Mouse (Mus musculus): ENCODE measurements around the gene Rab34. TPM values are rescaled to one million over a fixed set of nuclear protein-coding genes. Genes with fewer than 3 reads are reported as not detected.

Rab34 gene
- polyA plus RNA-seq, 1 experiment from 2014 or later, result 59.0 TPM

- TF ChIP-seq EP300 (optimal IDR thresholded peaks at IDR 0.05) (no peak), CTCF (IDR thresholded peaks at IDR 0.05; ENCODE audit: low read depth) (no peak)
- Histone ChIP-seq H3K36me3 (ENCODE audit: control insufficient read depth, insufficient read depth, low read length) (peaks cover 17% of the 10 kb centered on the region), H3K4me3 (ENCODE audit: low read depth, low read length) (no peak overlapping the region), H3K27ac (replicated peaks) (peak overlapping the region; percentile 9; the same call in 1 of the 2 replicates), H3K27me3 (ENCODE audit: control insufficient read depth, insufficient read depth, low read length) (no peaks in the 10 kb centered on the region), H3K4me2 (replicated peaks; ENCODE audit: low read depth) (peak overlapping the region; percentile 89; the same call in 1 of the 2 replicates), H3K4me1 (replicated peaks; ENCODE audit: control insufficient read depth, insufficient read depth) (peaks cover 8% of the 10 kb centered on the region), H3K9ac (ENCODE audit: low read length) (0 out of 2 replicates have a peak overlapping the region, but pooled peaks have one; percentile 93), H3K9me3 (ENCODE audit: control insufficient read depth, low read length) (no peaks in the 10 kb centered on the region)
- WGBS, result 41% methylated on average over 6 of the region's 6 CpGs
- ATAC-seq (ENCODE audit: low FRiP score, low TSS enrichment) (no peak), DNase-seq (ENCODE audit: low spot score) (peak; percentile 32)
These were observed 25.7 kb upstream of the Rab34 start for GRCm38 (mm10) chr11:78162504-78162903.

DNA sequence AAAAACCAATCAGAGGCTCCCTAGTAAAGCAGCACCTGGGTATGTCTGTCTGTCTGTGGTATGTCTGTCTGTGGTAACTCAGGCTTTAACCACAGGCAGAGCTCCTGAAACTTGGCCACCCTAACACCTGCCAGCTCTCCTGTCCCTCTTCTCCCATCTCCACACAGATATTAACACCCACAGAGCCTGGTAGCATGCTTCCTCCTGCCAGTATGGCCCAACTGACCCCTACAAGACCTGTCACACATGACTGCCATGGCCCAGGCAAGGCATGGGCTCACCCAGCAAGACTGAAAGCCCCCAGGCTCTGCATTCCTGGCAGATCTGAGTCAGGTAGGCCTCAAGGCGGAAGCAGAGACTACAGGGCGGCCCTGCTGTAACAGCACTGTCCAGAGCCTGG is 25.2 kb upstream of the Rab34 start:
- TF ChIP-seq CTCF (IDR thresholded peaks at IDR 0.05; ENCODE audit: low read depth), result no peak
- TF ChIP-seq EP300 (optimal IDR thresholded peaks at IDR 0.05), result no peak
- H3K36me3 ChIP-seq (ENCODE audit: control insufficient read depth, insufficient read depth, low read length), result peaks cover 17% of the 10 kb centered on the region

GRCm38 (mm10) chr11:78163681-78164603 is 24.3 kb upstream of the Rab34 start:
- TF ChIP-seq EP300 (optimal IDR thresholded peaks at IDR 0.05) (no peak), CTCF (IDR thresholded peaks at IDR 0.05; ENCODE audit: low read depth) (no peak)
- peak; percentile 70 for DNase-seq (ENCODE audit: low spot score)
- Histone ChIP-seq H3K27me3 (ENCODE audit: control insufficient read depth, insufficient read depth, low read length) (no peaks in the 10 kb centered on the region), H3K9me3 (ENCODE audit: control insufficient read depth, low read length) (no peaks in the 10 kb centered on the region), H3K36me3 (ENCODE audit: control insufficient read depth, insufficient read depth, low read length) (peaks cover 17% of the 10 kb centered on the region), H3K4me2 (replicated peaks; ENCODE audit: low read depth) (peak overlapping the region; percentile 89), H3K4me1 (replicated peaks; ENCODE audit: control insufficient read depth, insufficient read depth) (peaks cover 8% of the 10 kb centered on the region), H3K4me3 (ENCODE audit: low read depth, low read length) (peak overlapping the region; percentile 88), H3K27ac (replicated peaks) (peak overlapping the region; percentile 97), H3K9ac (ENCODE audit: low read length) (peak overlapping the region; percentile 93)
- whole genome bisulfite sequencing, result 3% methylated on average over 22 of the region's 22 CpGs
- peak; percentile 28 for ATAC-seq (ENCODE audit: low FRiP score, low TSS enrichment)

More for the DNA sequence above, 25.2 kb upstream of the Rab34 start:
- DNase-seq (ENCODE audit: low spot score) (no peak), ATAC-seq (ENCODE audit: low FRiP score, low TSS enrichment) (no peak)
- H3K27ac ChIP-seq (replicated peaks), result peak overlapping the region; percentile 97
- peak overlapping the region; percentile 89 for H3K4me2 ChIP-seq (replicated peaks; ENCODE audit: low read depth)
- peak overlapping the region; percentile 93 for H3K9ac ChIP-seq (ENCODE audit: low read length)
- H3K4me1 ChIP-seq (replicated peaks; ENCODE audit: control insufficient read depth, insufficient read depth), result peaks cover 8% of the 10 kb centered on the region
- peak overlapping the region; percentile 88 for H3K4me3 ChIP-seq (ENCODE audit: low read depth, low read length)
- no peaks in the 10 kb centered on the region for H3K9me3 ChIP-seq (ENCODE audit: control insufficient read depth, low read length)
- no peaks in the 10 kb centered on the region for H3K27me3 ChIP-seq (ENCODE audit: control insufficient read depth, insufficient read depth, low read length)
- 70% methylated on average over 2 of the region's 2 CpGs for WGBS

DNA sequence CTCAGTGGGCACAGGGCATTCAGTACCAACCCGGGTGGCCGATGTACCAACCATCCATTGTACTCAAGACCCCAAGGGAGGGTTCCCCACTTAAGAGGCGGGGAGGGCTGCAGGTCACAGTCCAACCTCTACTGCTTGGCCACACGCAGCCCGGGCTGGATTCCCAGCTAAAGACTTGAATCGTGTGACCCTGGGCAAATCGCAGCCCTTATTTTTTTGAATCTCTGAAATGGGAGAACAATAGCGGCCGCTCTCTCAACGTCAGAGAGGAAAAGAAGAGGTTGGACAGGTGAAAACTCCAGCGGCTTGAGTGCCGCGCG is 23.7 kb upstream of the Rab34 start:
- Histone ChIP-seq H3K27me3 (ENCODE audit: control insufficient read depth, insufficient read depth, low read length) (no peaks in the 10 kb centered on the region), H3K4me3 (ENCODE audit: low read depth, low read length) (peak overlapping the region; percentile 88), H3K4me1 (replicated peaks; ENCODE audit: control insufficient read depth, insufficient read depth) (peaks cover 8% of the 10 kb centered on the region), H3K4me2 (replicated peaks; ENCODE audit: low read depth) (peak overlapping the region; percentile 89), H3K9ac (ENCODE audit: low read length) (peak overlapping the region; percentile 93), H3K36me3 (ENCODE audit: control insufficient read depth, insufficient read depth, low read length) (peaks cover 14% of the 10 kb centered on the region), H3K27ac (replicated peaks) (peak overlapping the region; percentile 97), H3K9me3 (ENCODE audit: control insufficient read depth, low read length) (no peaks in the 10 kb centered on the region)
- no peak for DNase-seq (ENCODE audit: low spot score)
- no peak for TF ChIP-seq CTCF (IDR thresholded peaks at IDR 0.05; ENCODE audit: low read depth)
- no peak for TF ChIP-seq EP300 (optimal IDR thresholded peaks at IDR 0.05)
- 0% methylated on average over 14 of the region's 14 CpGs for WGBS
- no peak for ATAC-seq (ENCODE audit: low FRiP score, low TSS enrichment)

DNA sequence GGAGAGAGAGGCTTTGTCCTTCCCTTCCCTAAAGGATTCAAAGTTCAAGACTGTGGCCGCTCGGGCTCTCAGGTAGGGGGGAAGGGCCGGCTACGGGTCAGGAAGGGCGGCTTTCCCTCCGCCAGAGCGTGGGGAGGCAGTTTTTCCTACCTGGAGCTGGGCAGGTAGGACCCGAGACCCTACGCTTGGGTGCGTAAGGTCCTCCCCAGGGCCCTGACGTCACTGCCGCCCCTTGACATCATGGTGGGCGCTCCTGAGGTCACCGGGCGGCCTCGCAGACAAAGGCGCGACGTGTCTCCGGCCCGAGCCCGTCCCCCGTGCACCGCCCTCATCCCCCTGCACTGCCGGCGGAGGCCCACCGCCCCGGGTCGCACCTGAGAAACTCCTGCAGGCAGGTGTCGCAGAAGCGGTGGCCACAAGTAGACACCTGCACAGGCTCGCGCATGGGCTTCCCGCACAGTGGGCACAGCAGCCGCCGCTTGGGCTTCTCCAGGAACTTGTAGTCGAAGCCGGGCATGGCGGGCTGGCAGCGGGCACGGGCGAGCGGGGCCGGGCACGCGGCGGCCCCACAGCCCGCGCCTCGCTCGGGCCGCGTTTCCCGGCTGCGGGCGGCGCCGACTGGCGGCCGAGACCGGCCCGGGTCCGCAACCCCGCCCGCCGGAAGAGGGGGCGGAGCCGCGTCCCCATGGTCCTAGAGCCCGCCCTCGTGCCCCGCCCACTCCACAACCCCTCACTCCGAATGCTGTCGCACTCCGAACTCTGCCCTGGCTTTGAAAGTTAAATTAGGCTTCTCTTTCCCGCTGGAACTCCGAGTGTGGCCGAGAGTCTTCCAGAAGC is 23.1 kb upstream of the Rab34 start, which contains the start of gene Traf4:
Traf4 (minus strand) TSS at position 666 of the 837 bp plus-strand sequence.
- peak within 1 kb of the TSS; percentile 89 for H3K4me2 ChIP-seq (replicated peaks; ENCODE audit: low read depth)
- H3K27me3 ChIP-seq (ENCODE audit: control insufficient read depth, insufficient read depth, low read length), result no peaks in the 10 kb centered on the region
- no peak for TF ChIP-seq EP300 (optimal IDR thresholded peaks at IDR 0.05)
- peak; percentile 48 for TF ChIP-seq CTCF (IDR thresholded peaks at IDR 0.05; ENCODE audit: low read depth)
- peak within 1 kb of the TSS; percentile 88 for H3K4me3 ChIP-seq (ENCODE audit: low read depth, low read length)
- H3K9ac ChIP-seq (ENCODE audit: low read length), result peak within 1 kb of the TSS; percentile 93
- WGBS, result under 1% methylated on average over 67 of the region's 78 CpGs
- ATAC-seq (ENCODE audit: low FRiP score, low TSS enrichment), result peak; percentile 77
- DNase-seq (ENCODE audit: low spot score), result peak; percentile 88
- H3K27ac ChIP-seq (replicated peaks), result peak within 1 kb of the TSS; percentile 97
- no peaks in the 10 kb centered on the region for H3K9me3 ChIP-seq (ENCODE audit: control insufficient read depth, low read length)
- H3K4me1 ChIP-seq (replicated peaks; ENCODE audit: control insufficient read depth, insufficient read depth), result peaks cover 8% of the 10 kb centered on the region
- peaks cover 12% of the 10 kb centered on the region for H3K36me3 ChIP-seq (ENCODE audit: control insufficient read depth, insufficient read depth, low read length)
